Mouse (Mus musculus) ES-E14 (cell line): ENCODE measurements around the gene H2-Q10.
"Not testable (repeated sequence)": the region's sequence is repeated elsewhere in the genome, so short reads cannot be mapped to it uniquely, and the experiment has no call there.

Experiments
- CHD2 ChIP-seq: IDR thresholded peaks from 2 replicates; pipeline ENCODE4 v1.6.1; 2014; ENCODE audit warnings: mild to moderate bottlenecking, low read depth, low read length, inconsistent platforms
- HCFC1 ChIP-seq: IDR thresholded peaks from 2 replicates; pipeline ENCODE4 v1.6.1; 2012; ENCODE audit warnings: low read length, inconsistent platforms, borderline replicate concordance; ENCODE audit not compliant: insufficient read depth
- MAFK ChIP-seq: IDR thresholded peaks from 2 replicates; pipeline ENCODE4 v1.6.1; 2014; ENCODE audit warnings: mild to moderate bottlenecking, low read depth, low read length, inconsistent platforms; ENCODE audit not compliant: insufficient read depth
- ZC3H11A ChIP-seq: IDR thresholded peaks from 2 replicates; pipeline ENCODE4 v1.6.1; 2012; ENCODE audit warnings: low read depth, mild to moderate bottlenecking, inconsistent platforms, low read length, borderline replicate concordance
- ZNF384 ChIP-seq: IDR thresholded peaks from 2 replicates; pipeline ENCODE4 v1.6.1; 2012; ENCODE audit warnings: low read depth, low read length, inconsistent platforms

- TF ChIP-seq HCFC1, MAFK, CHD2, ZC3H11A, ZNF384: not testable (repeated sequence)
Measured at GRCm38 (mm10) chr17:35420206-35420810, 49.6 kb upstream of the H2-Q10 start.
